Comparison of ENCODE assay signal across 8 mouse cellular contexts in the genomic region with DNA sequence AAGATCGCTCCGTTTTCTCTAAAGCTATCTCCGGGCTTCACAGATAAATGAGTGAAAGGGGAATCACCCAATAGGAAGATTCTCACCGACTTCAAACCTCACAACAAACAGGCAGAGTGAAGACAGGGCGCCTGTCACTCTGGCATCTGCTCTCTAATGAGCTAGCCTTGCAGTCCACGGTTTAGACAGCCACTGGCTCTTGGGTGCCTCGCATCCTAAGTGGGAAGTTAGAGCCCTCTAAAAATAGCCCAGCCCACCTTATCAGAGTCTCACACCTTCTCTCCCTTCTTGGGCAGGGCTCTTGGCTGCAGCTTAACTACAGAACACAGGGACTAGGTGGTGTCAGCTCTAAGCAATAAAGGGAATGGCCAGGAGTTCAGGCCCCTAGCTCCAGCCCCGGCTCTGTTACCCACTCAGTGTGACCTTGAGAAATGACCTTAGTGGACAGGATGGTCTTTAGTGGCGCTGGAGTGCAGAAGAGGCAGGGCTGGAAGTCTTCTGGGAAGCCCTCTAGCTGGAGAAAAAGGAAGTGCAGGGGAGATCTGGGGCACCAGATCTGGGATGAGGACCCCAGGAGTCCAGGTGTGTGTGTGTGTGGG. TPM values are rescaled to one million over a fixed set of nuclear protein-coding genes. Genes with fewer than 3 reads are reported as not detected.
DNase-seq lines count a peak whose midpoint lies in the region; ATAC-seq lines count a peak whose summit lies in the region.

No protein-coding gene starts in this region.

- no peak overlapping the region for H3K9ac ChIP-seq in hindbrain, embryonic 12.5 days
- peak overlapping the region; percentile 85 for H3K9ac ChIP-seq in heart, embryonic 15.5 days
- peak overlapping the region; percentile 97 for H3K9ac ChIP-seq in liver, embryonic 13.5 days
- H3K9ac ChIP-seq in stomach, embryonic 14.5 days (replicated peaks; ENCODE audit: low read depth, low read length) = no peak overlapping the region

- no peak for ATAC-seq in hindbrain, embryonic 12.5 days (ENCODE audit: low FRiP score)
- peak; percentile 73 for ATAC-seq in CD4-positive, CD25-positive, alpha-beta regulatory T cell, adult 4 months
- peak; percentile 69 for ATAC-seq in heart, embryonic 15.5 days (replicated peaks; ENCODE audit: insufficient number of reproducible peaks, insufficient read depth, low FRiP score, low read depth)
- peak; percentile 87 for ATAC-seq in liver, embryonic 13.5 days (ENCODE audit: low read depth)
- peak; percentile 66; the same call in 1 of the 2 replicates for ATAC-seq in stomach, embryonic 14.5 days (ENCODE audit: insufficient number of reproducible peaks, insufficient read depth, low FRiP score, low read depth)

- H3K4me1 ChIP-seq in hindbrain, embryonic 10.5 days (replicated peaks) = peaks cover 43% of the 10 kb centered on the region
- H3K4me1 ChIP-seq in hindbrain, embryonic 12.5 days = peaks cover 20% of the 10 kb centered on the region
- H3K4me1 ChIP-seq in heart, embryonic 15.5 days (replicated peaks) = peaks cover 60% of the 10 kb centered on the region
- peaks cover 76% of the 10 kb centered on the region for H3K4me1 ChIP-seq in liver, embryonic 13.5 days (replicated peaks)
- H3K4me1 ChIP-seq in stomach, embryonic 14.5 days (ENCODE audit: control insufficient read depth, insufficient read depth, low read length) = peaks cover 7% of the 10 kb centered on the region; the same call in 1 of the 2 replicates

- H3K27me3 ChIP-seq in hindbrain, embryonic 10.5 days (ENCODE audit: insufficient read depth, poor library complexity, severe bottlenecking) = peaks cover 59% of the 10 kb centered on the region
- peaks cover 53% of the 10 kb centered on the region for H3K27me3 ChIP-seq in hindbrain, embryonic 12.5 days
- H3K27me3 ChIP-seq in heart, embryonic 15.5 days = peaks cover 19% of the 10 kb centered on the region; the same call in 1 of the 2 replicates
- H3K27me3 ChIP-seq in liver, embryonic 13.5 days = peaks cover 29% of the 10 kb centered on the region
- peaks cover 30% of the 10 kb centered on the region for H3K27me3 ChIP-seq in stomach, embryonic 14.5 days (ENCODE audit: control insufficient read depth, insufficient read depth, low read length)

- no peak overlapping the region; the same call in 1 of the 2 replicates for H3K4me2 ChIP-seq in hindbrain, embryonic 12.5 days (replicated peaks)
- H3K4me2 ChIP-seq in heart, embryonic 15.5 days = peak overlapping the region; percentile 92
- H3K4me2 ChIP-seq in liver, embryonic 13.5 days = peak overlapping the region; percentile 84
- H3K4me2 ChIP-seq in stomach, embryonic 14.5 days (replicated peaks; ENCODE audit: low read depth, low read length) = no peak overlapping the region

- WGBS in hindbrain, embryonic 10.5 days = 21% methylated on average over 9 of the region's 9 CpGs
- 21% methylated on average over 9 of the region's 9 CpGs for WGBS in hindbrain, embryonic 12.5 days
- 6% methylated on average over 9 of the region's 9 CpGs for WGBS in heart, embryonic 15.5 days
- WGBS in liver, embryonic 13.5 days (ENCODE audit: insufficient replicate concordance) = 1% methylated on average over 9 of the region's 9 CpGs
- 18% methylated on average over 9 of the region's 9 CpGs for WGBS in stomach, embryonic 14.5 days

- H3K9me3 ChIP-seq in hindbrain, embryonic 10.5 days = no peaks in the 10 kb centered on the region
- no peaks in the 10 kb centered on the region for H3K9me3 ChIP-seq in hindbrain, embryonic 12.5 days (replicated peaks)
- no peaks in the 10 kb centered on the region for H3K9me3 ChIP-seq in heart, embryonic 15.5 days (replicated peaks)
- no peaks in the 10 kb centered on the region for H3K9me3 ChIP-seq in liver, embryonic 13.5 days (replicated peaks)
- H3K9me3 ChIP-seq in stomach, embryonic 14.5 days (ENCODE audit: control insufficient read depth, low read depth, low read length) = no peaks in the 10 kb centered on the region

- H3K4me3 ChIP-seq in hindbrain, embryonic 10.5 days = peak overlapping the region; percentile 74; the same call in 1 of the 2 replicates
- no peak overlapping the region for H3K4me3 ChIP-seq in hindbrain, embryonic 12.5 days
- H3K4me3 ChIP-seq in heart, embryonic 15.5 days = peak overlapping the region; percentile 80
- peak overlapping the region; percentile 94 for H3K4me3 ChIP-seq in liver, embryonic 13.5 days (replicated peaks)
- H3K4me3 ChIP-seq in stomach, embryonic 14.5 days (ENCODE audit: low read depth, low read length) = no peak overlapping the region

- peak; percentile 29 for DNase-seq in hindbrain, embryonic 10.5 days (ENCODE audit: low spot score)
- peak; percentile 73 for DNase-seq in cerebellum, adult 11-12 months
- DNase-seq in liver, embryonic 13.5 days = peak; percentile 88
- DNase-seq in urinary bladder, postnatal 10 days (ENCODE audit: low spot score) = no peak

- no peaks in the 10 kb centered on the region for H3K36me3 ChIP-seq in hindbrain, embryonic 10.5 days
- no peaks in the 10 kb centered on the region for H3K36me3 ChIP-seq in hindbrain, embryonic 12.5 days
- no peaks in the 10 kb centered on the region for H3K36me3 ChIP-seq in heart, embryonic 15.5 days
- H3K36me3 ChIP-seq in liver, embryonic 13.5 days = peaks cover 30% of the 10 kb centered on the region
- no peaks in the 10 kb centered on the region for H3K36me3 ChIP-seq in stomach, embryonic 14.5 days (ENCODE audit: control insufficient read depth, insufficient read depth, low read length)

- H3K27ac ChIP-seq in hindbrain, embryonic 10.5 days = peak overlapping the region; percentile 50; the same call in 1 of the 2 replicates
- H3K27ac ChIP-seq in hindbrain, embryonic 12.5 days = no peak overlapping the region
- H3K27ac ChIP-seq in heart, embryonic 15.5 days = peak overlapping the region; percentile 97
- peak overlapping the region; percentile 100 for H3K27ac ChIP-seq in liver, embryonic 13.5 days
- H3K27ac ChIP-seq in stomach, embryonic 14.5 days (ENCODE audit: low read length) = no peak overlapping the region

RNA-seq across cellular contexts. Expression of a gene that starts 2.0 kb away (rescaled TPM):
- polyA plus RNA-seq in hindbrain, embryonic 10.5 days (2016; fragmentation: Nextera tagmentation; extraction: Ambion mirVana) = 2.9 and 3.4 TPM in 2 replicates
- polyA plus RNA-seq in hindbrain, embryonic 12.5 days (2016; fragmentation: Nextera tagmentation; extraction: Ambion mirVana) = 4.8 and 5.1 TPM in 2 replicates
- 1 to 10 TPM; 2.0 to 4.2 TPM for polyA plus RNA-seq in CD4-positive, CD25-positive, alpha-beta regulatory T cell, adult 4 months (2017; shearing (Covaris generic))
- polyA plus RNA-seq in heart, embryonic 15.5 days (2015; fragmentation: Nextera tagmentation; extraction: Ambion mirVana) = 170 and 195 TPM in 2 replicates
- 42.0 and 53.4 TPM in 2 replicates for polyA plus RNA-seq in liver, embryonic 13.5 days (2015; fragmentation: Nextera tagmentation; extraction: Ambion mirVana)
- polyA plus RNA-seq in stomach, embryonic 14.5 days (2014; fragmentation: Nextera tagmentation; extraction: Ambion mirVana) = 1.8 and 3.2 TPM in 2 replicates

Comparison
In these comparisons a context has a peak if more than half of its experiments do, and no peak if none do; other contexts are left out.
1. H3K27ac ChIP-seq: peak in hindbrain, embryonic 10.5 days (single experiment), heart, embryonic 15.5 days (single experiment) and liver, embryonic 13.5 days (single experiment); none in hindbrain, embryonic 12.5 days (single experiment) and stomach, embryonic 14.5 days (single experiment).
2. H3K4me3 ChIP-seq: peak in hindbrain, embryonic 10.5 days (single experiment), heart, embryonic 15.5 days (single experiment) and liver, embryonic 13.5 days (single experiment); none in hindbrain, embryonic 12.5 days (single experiment) and stomach, embryonic 14.5 days (single experiment).
3. H3K4me2 ChIP-seq: peak in heart, embryonic 15.5 days (single experiment) and liver, embryonic 13.5 days (single experiment); none in hindbrain, embryonic 12.5 days (single experiment) and stomach, embryonic 14.5 days (single experiment).
4. H3K9ac ChIP-seq: peak in heart, embryonic 15.5 days (single experiment) and liver, embryonic 13.5 days (single experiment); none in hindbrain, embryonic 12.5 days (single experiment) and stomach, embryonic 14.5 days (single experiment).